Mouse (Mus musculus) right cerebral cortex, adult 18-20 months (tissue): Measurements from ENCODE around the gene Rgs6.
A peak's percentile ranks its signal among the peaks of the same experiment; 100 is the strongest.

Experiments
- DNase-seq: peaks from one replicate; pipeline ENCODE4 v3.0.0; 2022; ENCODE audit warnings: mixed read lengths

Gene Rgs6

DNA sequence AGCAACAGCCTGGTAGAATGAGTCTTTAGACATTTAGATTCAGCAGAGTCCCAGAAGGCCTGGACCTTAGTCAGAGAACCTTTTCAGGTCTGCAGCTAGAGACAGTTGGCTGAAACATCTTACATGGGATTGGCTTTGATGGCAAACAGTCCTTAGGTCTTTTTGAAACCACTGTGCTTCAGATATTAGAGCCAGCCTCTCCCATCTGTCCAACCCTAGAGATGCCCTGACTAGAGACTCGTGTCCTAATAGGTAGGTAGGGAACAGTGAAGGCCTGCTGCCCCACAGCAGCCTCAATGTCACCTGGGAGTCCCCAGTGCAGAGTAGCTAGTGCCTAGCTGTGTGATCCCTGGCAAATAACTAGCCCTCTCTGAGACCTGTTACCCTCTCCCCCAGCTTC, 555.5 kb downstream of the Rgs6 start:
- no peak for DNase-seq

DNA sequence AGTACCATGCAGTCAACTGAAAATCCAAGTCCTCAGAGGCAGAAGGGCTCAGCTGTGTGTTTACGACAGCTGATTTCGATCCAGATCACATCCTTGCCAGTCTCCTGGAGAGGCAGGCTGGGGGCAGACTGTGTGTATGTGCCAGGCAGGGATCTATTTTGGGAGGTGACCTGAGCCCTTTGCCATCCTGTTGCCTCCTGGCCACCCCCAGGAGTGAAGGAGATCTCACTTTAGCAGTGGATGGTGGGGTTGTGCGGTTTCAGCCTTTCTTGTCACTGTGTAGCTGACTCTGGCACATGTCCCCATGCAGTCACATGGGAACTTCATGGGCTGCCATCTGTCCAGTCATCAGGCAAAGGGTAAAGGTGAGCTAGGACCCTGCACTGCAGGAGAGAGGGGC, 557.0 kb downstream of the Rgs6 start:
- no peak for DNase-seq

DNA sequence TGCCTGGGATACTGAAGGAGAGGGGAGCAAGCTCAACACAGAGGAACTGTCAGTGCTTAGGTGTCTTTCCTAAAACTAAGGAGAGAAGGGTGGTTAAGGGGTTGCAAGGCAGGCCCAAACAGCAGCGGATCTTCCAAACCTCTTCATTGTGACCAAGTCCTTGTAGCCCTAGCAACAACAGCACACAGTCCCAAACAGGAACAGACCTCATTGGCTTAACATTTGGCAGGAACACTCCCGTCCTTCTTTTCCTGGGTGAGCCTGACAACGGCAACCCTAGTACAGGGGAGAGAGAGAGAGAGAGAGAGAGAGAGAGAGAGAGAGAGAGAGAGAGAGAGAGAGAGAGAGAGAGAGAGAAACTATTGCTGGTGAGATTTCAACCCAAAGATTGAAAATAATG, 557.8 kb downstream of the Rgs6 start:
- DNase-seq, result no peak

GRCm38 (mm10) chr12:83146917-83147316, 558.8 kb downstream of the Rgs6 start:
- DNase-seq, result no peak

DNA sequence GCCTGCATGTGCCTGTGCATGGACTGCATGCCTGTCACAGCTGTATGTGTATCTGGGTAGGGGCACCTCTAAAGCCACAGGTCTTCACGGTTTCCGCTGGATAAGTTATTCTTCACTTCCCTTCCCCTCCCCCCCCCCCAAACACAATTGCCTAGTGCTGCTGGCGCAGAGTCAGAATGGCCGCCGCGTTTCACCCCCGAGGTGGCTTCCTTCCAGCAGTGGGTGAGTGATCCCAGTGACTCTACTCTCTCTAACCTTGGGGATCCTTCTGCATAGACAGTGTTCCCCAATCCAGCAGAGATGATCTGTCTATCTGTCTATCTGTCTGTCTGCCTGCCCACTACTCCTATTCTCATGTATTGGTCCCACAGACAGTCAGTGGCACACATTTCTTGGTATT, 561.9 kb downstream of the Rgs6 start:
- DNase-seq, result no peak

DNA sequence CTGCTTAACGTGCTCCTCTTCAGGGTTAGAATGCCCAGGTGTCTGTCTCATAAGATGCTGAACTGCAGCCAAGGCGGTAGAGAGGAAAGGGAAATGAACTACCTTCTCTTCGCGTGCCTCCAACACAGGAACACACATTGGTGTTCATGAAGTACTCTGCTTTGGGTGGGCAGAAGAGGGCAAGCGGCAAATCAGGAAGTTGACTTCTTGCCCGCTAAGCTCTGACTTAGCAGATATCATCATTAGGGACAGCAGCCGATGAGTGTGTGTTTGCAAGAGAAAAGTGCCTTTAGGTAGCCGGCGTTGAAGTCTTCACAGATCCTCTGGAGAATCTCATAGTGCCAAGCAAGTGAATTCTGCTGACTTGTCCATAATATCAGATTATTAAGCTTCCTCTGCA, 562.7 kb downstream of the Rgs6 start:
- no peak for DNase-seq

DNA sequence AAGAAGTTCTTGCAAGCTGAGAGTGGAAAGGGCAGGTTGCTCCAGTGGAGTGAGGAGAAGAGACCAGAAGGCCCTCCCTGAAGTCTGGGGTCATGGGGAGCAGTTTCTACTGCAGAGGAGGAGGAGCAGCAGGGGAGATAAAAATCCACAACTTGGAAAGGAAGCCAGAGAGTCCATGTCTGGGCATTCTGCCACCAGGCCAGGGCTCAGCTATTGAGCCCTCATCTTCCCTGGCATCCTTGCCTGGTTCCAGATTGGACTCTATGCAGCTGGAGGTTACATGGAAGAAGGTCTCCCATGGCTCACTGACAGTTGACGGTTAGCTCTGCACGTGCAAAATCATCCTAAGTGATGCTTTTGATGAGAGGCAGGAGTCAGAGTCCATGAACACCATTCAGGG, 563.4 kb downstream of the Rgs6 start:
- no peak for DNase-seq

GRCm38 (mm10) chr12:83160211-83160610, 572.1 kb downstream of the Rgs6 start:
- DNase-seq, result no peak

- no peak for DNase-seq
Measured at GRCm38 (mm10) chr12:83160700-83161099, 572.6 kb downstream of the Rgs6 start.

DNA sequence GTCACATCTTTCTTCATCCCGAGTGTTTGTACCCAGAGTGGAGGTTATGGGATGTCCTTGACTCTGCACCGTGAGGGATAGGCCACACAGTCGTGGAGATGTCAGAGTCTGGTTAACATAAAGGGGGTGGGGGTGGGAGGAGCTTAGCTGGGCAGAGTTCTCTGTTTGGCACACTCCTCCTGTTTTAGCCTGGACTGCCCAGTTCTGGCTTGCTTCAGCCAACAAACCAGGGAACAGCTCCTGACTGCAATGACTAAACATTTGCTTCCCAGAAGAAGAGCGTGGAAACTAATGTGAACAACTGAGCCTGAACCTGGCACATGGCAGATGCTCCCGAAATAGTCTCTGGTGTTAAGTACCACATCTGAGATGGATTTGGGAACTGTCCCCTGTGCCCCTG, 575.6 kb downstream of the Rgs6 start:
- no peak for DNase-seq

- no peak for DNase-seq
Measured at GRCm38 (mm10) chr12:83165058-83165457, 577.0 kb downstream of the Rgs6 start.

- peak; percentile 43 for DNase-seq
Measured at GRCm38 (mm10) chr12:83168310-83168709, 580.2 kb downstream of the Rgs6 start.

DNA sequence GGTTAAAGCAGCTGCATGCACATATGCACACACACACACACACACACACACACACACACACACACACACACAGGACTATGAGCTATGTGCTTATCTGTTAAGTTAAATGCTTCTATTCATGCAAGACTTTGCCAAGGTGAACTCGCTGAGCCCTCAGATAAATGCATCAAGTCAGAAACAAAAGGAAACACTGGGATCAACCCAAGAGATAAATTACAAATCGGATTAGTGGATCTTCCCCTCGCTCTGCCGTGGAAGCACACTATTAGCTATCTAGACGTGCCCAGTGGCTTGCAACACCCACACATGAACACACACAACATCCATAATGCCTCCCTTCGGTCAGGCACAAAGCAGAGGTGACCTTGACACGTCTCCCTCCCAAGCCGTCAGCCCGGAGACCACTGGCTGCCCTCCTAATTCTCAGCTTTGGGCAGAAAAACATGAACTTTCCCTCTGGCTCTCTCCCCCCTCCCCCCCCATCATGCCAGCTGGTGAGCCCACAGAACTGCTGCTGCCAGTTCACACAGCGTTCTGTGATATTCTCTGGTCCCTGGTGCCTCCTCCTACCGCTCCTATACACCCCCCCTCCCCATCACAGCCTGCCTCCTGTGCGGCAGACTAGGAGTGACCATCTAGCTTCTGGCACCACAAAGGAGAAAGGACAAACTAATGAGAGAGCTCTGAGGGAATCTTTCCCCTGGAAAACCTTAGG, 581.6 kb downstream of the Rgs6 start:
- peak; percentile 68 for DNase-seq

DNA sequence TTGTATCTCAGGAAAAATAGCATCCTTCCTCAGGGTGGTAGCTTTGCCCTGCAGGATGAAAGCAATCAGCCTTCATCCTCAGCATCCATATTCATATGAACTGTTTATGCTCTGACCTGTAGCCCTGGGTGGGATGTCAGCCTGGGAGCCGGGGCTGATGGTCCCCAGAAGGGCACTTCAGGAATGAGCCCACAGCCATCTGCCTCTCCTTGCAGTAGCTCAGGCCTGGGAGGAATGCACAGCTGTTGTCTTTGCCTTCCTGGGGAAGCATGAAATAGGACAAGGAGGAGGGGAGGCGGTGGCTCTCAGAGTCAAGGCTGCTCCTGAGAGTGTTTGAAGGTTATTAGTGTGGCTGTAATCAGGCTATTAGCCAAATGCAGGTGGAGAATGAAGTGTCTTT, 590.7 kb downstream of the Rgs6 start:
- no peak for DNase-seq

DNA sequence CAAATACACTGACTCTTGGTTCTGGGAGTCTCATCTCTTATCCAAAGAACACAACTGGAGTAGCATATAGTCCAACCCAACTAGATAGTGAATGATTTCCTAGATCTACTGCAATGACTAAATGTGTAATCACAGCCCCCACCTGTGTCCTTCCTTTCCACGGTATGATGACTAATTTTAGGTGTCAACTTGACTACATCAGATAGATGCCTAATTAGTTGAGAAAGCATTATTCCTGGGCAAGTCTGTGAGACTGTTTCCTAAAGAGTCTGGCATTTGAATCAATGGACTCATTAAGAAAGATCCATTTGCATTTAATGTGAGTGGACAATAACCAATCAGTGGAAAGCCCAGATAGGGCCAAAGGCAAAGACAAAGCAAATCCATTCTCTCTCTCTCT, 591.8 kb downstream of the Rgs6 start:
- DNase-seq, result no peak

- DNase-seq, result no peak
Measured at GRCm38 (mm10) chr12:83180561-83180960, 592.5 kb downstream of the Rgs6 start.

- no peak for DNase-seq
Measured at GRCm38 (mm10) chr12:83201674-83202073, 613.6 kb downstream of the Rgs6 start.

- DNase-seq, result no peak
Measured at GRCm38 (mm10) chr12:83204361-83204760, 616.3 kb downstream of the Rgs6 start.

DNA sequence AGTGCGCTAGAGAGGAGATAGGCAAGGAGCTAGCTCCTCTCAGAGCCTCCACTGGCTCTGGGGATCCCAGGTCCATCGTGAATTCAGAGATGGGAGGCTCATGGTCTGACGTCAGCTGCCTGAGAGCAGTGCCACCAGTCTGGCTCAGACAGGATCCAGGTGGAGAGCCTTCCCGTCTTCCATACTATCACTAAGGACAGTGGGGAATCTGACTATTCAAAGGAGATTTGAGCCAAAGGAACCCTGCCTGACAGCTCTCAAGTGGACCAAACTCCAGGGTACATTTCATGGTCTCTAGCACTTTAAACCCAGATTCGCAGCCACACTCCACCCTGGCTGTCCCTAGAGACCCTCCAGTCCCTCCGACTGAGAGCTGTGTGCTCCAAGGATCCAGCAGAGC, 618.8 kb downstream of the Rgs6 start:
- DNase-seq, result no peak

DNA sequence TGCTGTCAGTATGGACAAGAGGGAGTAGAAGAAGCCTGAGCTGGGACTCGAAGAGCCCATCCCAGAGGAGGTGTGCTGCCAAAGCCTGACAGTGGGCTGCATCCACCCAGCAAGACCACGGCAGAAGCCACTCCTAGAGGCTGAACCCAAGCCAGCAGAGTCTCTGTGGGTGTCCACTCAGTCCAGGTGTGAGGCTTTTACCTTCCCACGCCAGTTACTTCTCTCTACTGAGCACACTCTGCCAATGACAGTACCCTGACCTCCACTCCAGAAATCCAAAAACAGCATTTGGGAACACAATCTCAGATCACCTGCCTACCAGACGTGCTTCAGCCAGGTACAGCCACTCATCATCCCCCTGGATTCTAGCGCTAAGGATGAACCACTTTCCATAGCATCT, 619.4 kb downstream of the Rgs6 start:
- no peak for DNase-seq

- no peak for DNase-seq
Measured at GRCm38 (mm10) chr12:83208011-83208410, 619.9 kb downstream of the Rgs6 start.

DNA sequence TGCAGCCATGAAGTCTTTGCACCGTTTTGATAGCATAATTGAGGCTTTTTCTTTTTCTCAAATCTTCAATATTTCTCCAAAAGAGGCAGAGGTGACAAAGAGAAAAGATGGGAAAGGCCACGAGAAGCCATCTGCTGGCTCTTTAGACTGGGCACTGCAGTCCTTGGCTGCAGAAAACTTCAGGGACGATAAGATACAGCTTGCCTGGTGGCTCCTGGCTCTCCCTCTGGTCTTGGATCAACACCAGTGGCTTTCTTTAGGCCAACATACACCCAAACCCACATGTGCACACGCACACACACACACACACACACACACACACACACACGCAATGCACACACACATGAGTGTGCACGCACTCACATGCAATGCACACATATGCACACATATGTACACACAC, 620.7 kb downstream of the Rgs6 start:
- DNase-seq, result no peak

DNA sequence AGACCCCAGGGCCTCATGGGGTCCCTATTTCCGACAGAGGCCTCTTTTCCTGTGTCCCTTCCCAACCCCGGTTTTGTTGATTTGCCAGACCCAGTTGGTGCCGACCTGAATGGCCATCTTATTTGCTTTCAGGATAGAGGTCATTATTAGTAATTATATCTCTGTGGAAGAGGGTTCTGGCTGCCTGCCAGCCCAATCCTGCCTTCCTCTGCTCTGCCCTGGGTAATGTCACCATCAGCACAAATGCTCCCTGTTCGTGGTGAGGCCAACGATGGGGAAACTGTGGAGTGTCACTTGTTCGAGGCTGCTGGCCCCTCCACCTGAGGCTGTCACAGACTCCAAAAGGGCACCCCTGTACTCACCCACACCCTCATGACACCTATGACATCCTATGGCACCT, 621.4 kb downstream of the Rgs6 start:
- DNase-seq, result no peak

DNA sequence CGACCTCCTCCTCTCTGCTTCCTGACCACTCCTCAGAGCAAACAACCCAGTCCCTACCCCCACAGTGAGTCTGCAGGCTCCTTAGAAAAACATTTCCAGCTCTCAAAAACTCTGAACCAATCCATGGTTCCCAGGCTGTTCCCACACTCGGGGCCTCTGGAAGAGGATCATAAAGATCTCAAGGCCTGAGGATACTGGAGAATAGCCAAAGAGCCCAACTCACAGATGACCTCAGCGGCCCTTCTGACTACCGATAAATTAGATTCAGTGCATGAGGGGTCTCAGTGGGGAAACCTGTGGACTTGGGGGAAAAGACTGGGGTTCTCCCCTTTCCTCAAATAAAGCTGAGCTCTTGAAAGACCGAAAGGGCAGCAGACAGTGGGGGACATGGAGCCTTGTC, 622.2 kb downstream of the Rgs6 start:
- no peak for DNase-seq

GRCm38 (mm10) chr12:83210735-83211134, 622.6 kb downstream of the Rgs6 start:
- DNase-seq, result no peak
